Mouse (Mus musculus) liver, embryonic 14.5 days (tissue): ENCODE data around the gene Fam71b. TPM values are rescaled to one million over a fixed set of nuclear protein-coding genes. Genes with fewer than 3 reads are reported as not detected.

Experiments
- ATAC-seq: fragments of 200-750 bp; cut with Nextera tagmentation; 2 replicates; pipeline ENCODE4 v1.8.0; 2017; ENCODE audit warnings: moderate number of reproducible peaks, mild to moderate bottlenecking, moderate library complexity; ENCODE audit not compliant: insufficient read depth
- DNase-seq, 3 experiments: peaks; one replicate each; pipeline ENCODE4 v3.0.0-alpha.2; 2012 to 2013; ENCODE audit warnings: low read depth in 3 of 3, low spot score in 3 of 3
- H3K27ac ChIP-seq: fragments of 300-500 bp; sonication (generic); 2 replicates; pipeline ENCODE4 v1.5.1; 2014; ENCODE audit warnings: moderate library complexity, mild to moderate bottlenecking, control low read depth, inconsistent platforms
- H3K27me3 ChIP-seq: fragments of 300-500 bp; sonication (generic); 2 replicates; pipeline ENCODE4 v1.6.1; 2014; ENCODE audit warnings: mild to moderate bottlenecking, low read length, moderate library complexity; ENCODE audit not compliant: control insufficient read depth, insufficient read depth
- H3K36me3 ChIP-seq: fragments of 300-500 bp; sonication (generic); replicated peaks from 2 replicates; pipeline ENCODE4 v1.6.1; 2014; ENCODE audit warnings: low read depth; ENCODE audit not compliant: control insufficient read depth, insufficient read depth
- H3K4me1 ChIP-seq, 2 experiments: fragments of 200-500 bp in 1 of 2; fragments of 300-500 bp in 1 of 2; sonication (generic) in 1 of 2; replicated peaks; 2 replicates each; pipeline ENCODE4 v1.6.1; 2012 to 2014; ENCODE audit warnings: antibody characterized with exemption in 1 of 2, inconsistent platforms in 1 of 2, low read length in 1 of 2; ENCODE audit not compliant: control insufficient read depth in 2 of 2, insufficient read depth in 2 of 2
- H3K4me2 ChIP-seq: fragments of 300-500 bp; sonication (generic); 2 replicates; pipeline ENCODE4 v1.6.1; 2014; ENCODE audit warnings: low read depth, mild to moderate bottlenecking, control low read depth, moderate library complexity
- H3K4me3 ChIP-seq, 2 experiments: fragments of 200-500 bp in 1 of 2; fragments of 300-500 bp in 1 of 2; sonication (generic) in 1 of 2; 2 replicates each; pipeline ENCODE4 v1.5.1; 2012 to 2014; ENCODE audit warnings: low read depth in 2 of 2, low read length in 2 of 2, mild to moderate bottlenecking in 2 of 2, control low read depth in 1 of 2, inconsistent platforms in 1 of 2, moderate library complexity in 1 of 2; ENCODE audit not compliant: insufficient read depth in 1 of 2
- H3K9ac ChIP-seq: fragments of 300-500 bp; sonication (generic); replicated peaks from 2 replicates; pipeline ENCODE4 v1.6.1; 2014; ENCODE audit warnings: mild to moderate bottlenecking, control low read depth, moderate library complexity
- H3K9me3 ChIP-seq: fragments of 300-500 bp; sonication (generic); 2 replicates; pipeline ENCODE4 v1.6.1; 2016; ENCODE audit warnings: low read length, mixed read lengths; ENCODE audit not compliant: control insufficient read depth
- CTCF ChIP-seq: IDR thresholded peaks from 2 replicates; pipeline ENCODE4 v1.5.1; 2016; ENCODE audit warnings: antibody characterized with exemption, low read depth, control low read depth
- EP300 ChIP-seq: IDR thresholded peaks from 2 replicates; pipeline ENCODE4 v1.6.1; 2016; ENCODE audit warnings: antibody characterized with exemption, low read depth
- WGBS: fragments of 180-500 bp; shearing (Covaris S2); extraction: QIAGEN DNeasy Blood & Tissue Kit; methylation state at CpG from one replicate; pipeline ENCODE4 v1.1.7; 2014; ENCODE audit not compliant: insufficient replicate concordance; 5-methylcytosine and 5-hydroxymethylcytosine counted together
- polyA plus RNA-seq, 2 experiments: library from polyadenylated mRNA; depleted of rRNA in 1 of 2; stranded (reverse) in 1 of 2; unstranded in 1 of 2; fragments of >200 nt; fragmentation: Nextera tagmentation in 1 of 2; extraction: Ambion mirVana in 1 of 2; gene quantifications; 2 replicates each; pipeline versions ENCODE4 v1.2.1 to v1.2.3; 2012 to 2014

Gene Fam71b
- polyA plus RNA-seq, 2 experiments, result 0.03 TPM; not detected in 1

DNA sequence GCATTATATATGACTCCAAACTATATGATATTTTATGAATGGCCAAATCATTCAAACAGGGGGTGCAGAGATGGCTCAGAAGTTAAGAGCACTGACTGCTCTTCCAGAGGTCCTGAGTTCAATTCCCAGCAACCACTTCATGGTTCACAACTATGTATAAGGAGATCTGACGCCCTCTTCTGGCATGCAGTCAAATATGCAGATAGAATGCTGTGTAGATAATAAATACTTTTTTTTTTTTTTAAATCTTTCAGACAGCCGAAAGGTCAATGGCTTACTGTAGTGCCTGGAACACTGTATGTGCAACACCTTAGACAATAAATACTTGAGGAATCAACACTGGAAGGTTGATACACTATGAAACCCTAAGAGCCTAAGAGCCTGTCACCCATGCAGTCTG, 33.8 kb downstream of the Fam71b start:
- Histone ChIP-seq H3K9ac (no peak overlapping the region), H3K27me3 (no peaks in the 10 kb centered on the region), H3K9me3 (no peaks in the 10 kb centered on the region), H3K4me1 (peaks cover 4 to 6% of the 10 kb centered on the region in 2 experiments), H3K27ac (no peak overlapping the region), H3K4me3 (no peak overlapping the region), H3K4me2 (no peak overlapping the region), H3K36me3 (no peaks in the 10 kb centered on the region)
- ATAC-seq, result no peak
- DNase-seq, result no peak
- 70% methylated on average over 2 of the region's 2 CpGs for WGBS
- no peak for TF ChIP-seq EP300
- no peak for TF ChIP-seq CTCF

DNA sequence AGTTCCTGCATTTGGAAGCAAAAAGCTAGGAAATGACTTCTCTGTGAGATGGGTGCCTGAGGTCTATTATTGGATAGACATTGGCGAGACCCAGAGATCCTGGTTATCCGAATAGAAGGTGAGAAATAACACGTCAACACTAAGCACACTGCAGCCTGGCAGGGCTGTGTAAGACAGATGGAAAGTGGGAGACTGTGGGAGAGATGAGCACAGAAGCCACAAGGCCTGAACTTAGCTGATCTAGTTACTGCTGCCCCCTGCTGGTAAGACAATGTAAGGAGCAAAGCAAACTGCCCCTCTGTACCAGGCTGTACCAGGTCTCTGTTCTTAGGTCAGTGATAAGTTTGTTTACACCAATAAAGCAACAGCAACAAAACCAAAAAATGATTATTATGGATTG, 34.8 kb downstream of the Fam71b start:
- H3K4me3 ChIP-seq, result no peak overlapping the region
- peak; percentile 58; the same call in 1 of the 2 replicates for ATAC-seq

DNA sequence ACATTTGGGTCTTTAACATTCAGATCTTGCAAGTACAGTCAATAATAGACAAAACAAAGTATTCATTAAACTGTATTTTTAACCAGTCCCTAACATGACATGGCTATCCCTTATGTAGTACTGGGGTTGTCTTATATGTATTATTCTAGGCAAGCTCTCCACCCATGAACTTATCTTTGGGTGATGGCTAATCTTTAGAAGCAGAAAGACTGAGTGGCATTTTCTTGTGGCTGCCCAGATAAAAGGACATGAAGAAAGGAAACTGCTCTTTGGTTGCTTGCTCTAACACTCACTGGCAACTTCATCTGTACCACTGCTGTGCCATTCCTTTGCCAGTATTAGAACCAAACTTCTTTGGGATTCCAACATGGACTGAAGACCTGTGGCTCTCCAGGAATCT, 39.0 kb downstream of the Fam71b start:
- ATAC-seq, result peak; percentile 27
- peaks cover 26 to 29% of the 10 kb centered on the region in 2 experiments for H3K4me1 ChIP-seq
- H3K9ac ChIP-seq, result peak overlapping the region; percentile 62
- peak overlapping the region; percentile 78 for H3K4me2 ChIP-seq
- DNase-seq, result peak in 1 of 3 experiments; percentile 52
- peak overlapping the region; percentile 44 to 51; a peak in 3 of 4 replicates for H3K4me3 ChIP-seq
- no peaks in the 10 kb centered on the region for H3K27me3 ChIP-seq
- H3K9me3 ChIP-seq, result no peaks in the 10 kb centered on the region
- peak overlapping the region; percentile 86 for H3K27ac ChIP-seq
- TF ChIP-seq CTCF, result no peak
- TF ChIP-seq EP300, result peak; percentile 66
- peaks cover 5% of the 10 kb centered on the region for H3K36me3 ChIP-seq

More for the DNA sequence above, 34.8 kb downstream of the Fam71b start:
- TF ChIP-seq EP300 (no peak), CTCF (peak; percentile 93)
- H3K4me2 ChIP-seq, result no peak overlapping the region
- H3K27me3 ChIP-seq, result no peaks in the 10 kb centered on the region
- no peak overlapping the region for H3K9ac ChIP-seq
- H3K4me1 ChIP-seq, result peaks cover 13 to 15% of the 10 kb centered on the region in 2 experiments
- H3K36me3 ChIP-seq, result no peaks in the 10 kb centered on the region
- WGBS, result 16% methylated on average over 3 of the region's 3 CpGs
- DNase-seq, result peak in 2 of 3 experiments; percentile 68 to 70
- H3K27ac ChIP-seq, result no peak overlapping the region
- no peaks in the 10 kb centered on the region for H3K9me3 ChIP-seq

DNA sequence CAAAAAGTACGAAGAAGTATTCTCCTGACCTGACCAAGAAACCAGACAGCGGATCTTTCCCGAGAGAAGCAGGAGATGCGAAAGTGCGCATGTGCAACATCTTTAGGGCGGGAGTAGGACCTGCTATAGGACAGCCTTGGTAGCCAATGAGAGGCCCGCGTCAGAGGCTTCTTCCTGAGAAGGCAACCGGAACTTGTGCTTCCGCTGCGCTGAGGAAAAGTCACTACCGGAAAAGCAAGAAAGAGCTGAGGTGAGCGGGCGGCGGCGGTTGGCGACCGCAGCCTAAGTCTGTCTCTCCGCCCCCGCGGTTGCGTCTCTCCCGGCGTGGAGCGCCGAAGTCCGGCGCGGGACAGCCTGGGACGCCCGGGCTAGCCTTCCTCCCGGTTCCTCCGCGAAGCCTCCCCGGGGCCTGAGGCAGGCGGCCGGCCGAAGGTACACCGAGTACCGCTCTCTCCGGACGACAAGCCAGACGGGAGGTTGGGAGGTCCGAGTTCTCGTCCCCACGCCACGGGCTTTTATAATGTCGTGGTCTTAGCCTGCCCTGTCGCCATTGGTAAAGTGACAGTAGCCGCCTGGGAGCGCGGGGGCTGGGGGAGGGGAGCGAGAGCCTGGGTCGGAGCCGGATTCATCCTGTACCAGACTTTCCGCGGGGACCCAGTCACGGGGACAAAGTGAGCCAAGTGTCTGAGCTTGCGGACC, 40.5 kb downstream of the Fam71b start, which contains the start of gene Med7:
Gene Med7, plus strand, starts transcription at position 166 of the 699 bp plus-strand sequence.
- peak within 1 kb of the TSS; percentile 98 for H3K9ac ChIP-seq
- ATAC-seq (peak; percentile 92), DNase-seq (peak; percentile 97 to 99 (median 98))
- H3K4me3 ChIP-seq, result peak within 1 kb of the TSS; percentile 84 to 99
- no peaks in the 10 kb centered on the region for H3K9me3 ChIP-seq
- no peaks in the 10 kb centered on the region for H3K27me3 ChIP-seq
- TF ChIP-seq CTCF, result no peak
- H3K4me2 ChIP-seq, result peak within 1 kb of the TSS; percentile 78
- peaks cover 31 to 32% of the 10 kb centered on the region in 2 experiments for H3K4me1 ChIP-seq
- WGBS, result under 1% methylated on average over 59 of the region's 59 CpGs
- peaks cover 16% of the 10 kb centered on the region for H3K36me3 ChIP-seq
- peak within 1 kb of the TSS; percentile 88 for H3K27ac ChIP-seq

DNA sequence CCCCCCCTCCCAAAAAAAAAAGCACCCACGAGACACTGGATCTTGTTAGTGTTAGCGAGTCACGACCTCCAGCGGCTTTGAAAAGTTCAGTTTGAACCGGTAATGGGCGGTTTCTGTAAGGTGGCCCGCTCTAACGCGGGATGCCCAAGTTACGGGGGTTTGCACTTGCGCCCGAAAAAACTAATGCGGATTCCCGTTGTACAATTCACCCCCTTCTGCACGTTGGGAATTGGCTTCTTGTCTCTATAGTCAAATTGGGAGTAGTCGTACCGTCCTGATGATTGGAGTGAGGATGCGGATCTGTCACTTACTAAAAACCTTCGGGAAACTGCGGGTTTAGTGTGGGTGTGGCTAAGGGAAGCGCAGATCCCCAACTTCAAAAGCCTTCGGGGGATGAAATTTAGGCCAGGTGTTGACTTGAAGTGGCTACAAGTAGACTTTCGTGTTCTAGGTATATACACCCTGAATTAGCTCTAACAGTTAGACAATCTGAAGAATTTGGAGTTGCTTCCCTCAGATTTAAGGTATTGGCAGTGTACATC, 41.2 kb downstream of the Fam71b start:
- DNase-seq (peak; percentile 63 to 70 (median 66)), ATAC-seq (peak; percentile 32; the same call in 1 of the 2 replicates)
- WGBS, result under 1% methylated on average over 23 of the region's 23 CpGs
- Histone ChIP-seq H3K4me2 (peak overlapping the region; percentile 73), H3K36me3 (peaks cover 22% of the 10 kb centered on the region), H3K27ac (peak overlapping the region; percentile 88), H3K4me3 (peak overlapping the region; percentile 84 to 99), H3K27me3 (no peaks in the 10 kb centered on the region), H3K4me1 (peaks cover 32 to 36% of the 10 kb centered on the region in 2 experiments), H3K9me3 (no peaks in the 10 kb centered on the region), H3K9ac (peak overlapping the region; percentile 98)
- TF ChIP-seq EP300 (no peak), CTCF (no peak)
